Comparison of ENCODE assay signal across 8 mouse cellular contexts in genomic region chr6:137209992-137210391, GRCm38 (mm10). TPM values are rescaled to one million over a fixed set of nuclear protein-coding genes. Genes with fewer than 3 reads are reported as not detected.
DNase-seq lines count a peak whose midpoint lies in the region; ATAC-seq lines count a peak whose summit lies in the region.

No protein-coding gene starts in this region.

- H3K9me3 ChIP-seq in neural tube, embryonic 15.5 days (replicated peaks), result no peaks in the 10 kb centered on the region

- peak; percentile 22 to 39 for DNase-seq in left cerebral cortex, adult 18-20 months (ENCODE audit: low spot score in 2 of 2)
- DNase-seq in left cerebral cortex, adult 11 months (ENCODE audit: low spot score), result no peak
- peak; percentile 33 for DNase-seq in cerebellum, adult 11-12 months
- DNase-seq in gastrocnemius, postnatal 25 days, result peak; percentile 14
- DNase-seq in layer of hippocampus, adult 18-20 months (ENCODE audit: low spot score in 2 of 2), result peak; percentile 21 to 53
- DNase-seq in ovary, postnatal 14 days (ENCODE audit: low spot score), result no peak

- H3K9ac ChIP-seq in neural tube, embryonic 15.5 days (replicated peaks), result no peak overlapping the region

- H3K4me3 ChIP-seq in neural tube, embryonic 15.5 days (replicated peaks), result no peak overlapping the region

- no peak overlapping the region for H3K27ac ChIP-seq in neural tube, embryonic 15.5 days (replicated peaks)

- ATAC-seq in neural tube, embryonic 15.5 days (ENCODE audit: low FRiP score), result peak; percentile 53; the same call in 1 of the 2 replicates
- ATAC-seq in activated CD4-positive, CD25-positive, alpha-beta regulatory T cell, adult 4 months, result no peak

- H3K4me2 ChIP-seq in neural tube, embryonic 15.5 days, result no peak overlapping the region

- H3K4me1 ChIP-seq in neural tube, embryonic 15.5 days, result no peaks in the 10 kb centered on the region

- H3K36me3 ChIP-seq in neural tube, embryonic 15.5 days, result no peaks in the 10 kb centered on the region

- no peaks in the 10 kb centered on the region for H3K27me3 ChIP-seq in neural tube, embryonic 15.5 days (replicated peaks)

- 70% methylated on average over 8 of the region's 8 CpGs for WGBS in neural tube, embryonic 15.5 days

RNA-seq across cellular contexts. Expression of gene Rerg, which starts 39.7 kb away (rescaled TPM):
- total RNA-seq in left cerebral cortex, adult 18-20 months (2021), result 10 to 100 TPM in 1 of 2 experiments, 1 to 10 TPM in 1; 8.0 to 12.6 TPM
- total RNA-seq in gastrocnemius, postnatal 25 days (2021), result 1 to 10 TPM in 1 of 2 experiments, under 1 TPM in 1; 0.97 to 1.1 TPM
- total RNA-seq in layer of hippocampus, adult 18-20 months (2021), result 10 to 100 TPM; 34.2 to 37.1 TPM
- 10.6 and 11.1 TPM in 2 replicates for polyA plus RNA-seq in neural tube, embryonic 15.5 days (2015; fragmentation: Nextera tagmentation; extraction: Ambion mirVana)
- not detected for polyA plus RNA-seq in activated CD4-positive, CD25-positive, alpha-beta regulatory T cell, adult 4 months (2017; shearing (Covaris generic))

RNA-seq across cellular contexts. Expression of gene Ptpro, which starts 42.1 kb away (rescaled TPM):
- total RNA-seq in left cerebral cortex, adult 18-20 months (2021), result 10 to 100 TPM; 25.5 to 27.5 TPM
- under 1 TPM; 0.64 to 0.92 TPM for total RNA-seq in gastrocnemius, postnatal 25 days (2021)
- 10 to 100 TPM; 28.1 to 32.6 TPM for total RNA-seq in layer of hippocampus, adult 18-20 months (2021)
- polyA plus RNA-seq in neural tube, embryonic 15.5 days (2015; fragmentation: Nextera tagmentation; extraction: Ambion mirVana), result 42.1 and 49.5 TPM in 2 replicates
- polyA plus RNA-seq in activated CD4-positive, CD25-positive, alpha-beta regulatory T cell, adult 4 months (2017; shearing (Covaris generic)), result under 1 TPM in 1 of 2 experiments, not detected in 1; 0.17 TPM

Comparison
In these comparisons a context has a peak if more than half of its experiments do, and no peak if none do; other contexts are left out.
1. DNase-seq: peak in left cerebral cortex, adult 18-20 months (2 of 2), cerebellum, adult 11-12 months (single experiment), gastrocnemius, postnatal 25 days (single experiment) and layer of hippocampus, adult 18-20 months (2 of 2); none in left cerebral cortex, adult 11 months (single experiment) and ovary, postnatal 14 days (single experiment).
2. RNA of gene Rerg, which starts 39.7 kb away (total RNA-seq): 34.2 to 37.1 TPM in layer of hippocampus, adult 18-20 months and 8.0 to 12.6 TPM in left cerebral cortex, adult 18-20 months; 0.97 to 1.1 TPM in gastrocnemius, postnatal 25 days; every median in the first group is over 4 times any median in the second.
3. RNA of gene Ptpro, which starts 42.1 kb away (total RNA-seq): 28.1 to 32.6 TPM in layer of hippocampus, adult 18-20 months and 25.5 to 27.5 TPM in left cerebral cortex, adult 18-20 months; 0.64 to 0.92 TPM in gastrocnemius, postnatal 25 days; every median in the first group is over 10 times any median in the second.